Mouse (Mus musculus): Measurements from ENCODE around the gene Mob1b. TPM values are rescaled to one million over a fixed set of nuclear protein-coding genes. Genes with fewer than 3 reads are reported as not detected.
A peak's percentile ranks its signal among the peaks of the same experiment; 100 is the strongest.

Gene Mob1b
- 15.6 and 16.2 TPM in 2 replicates for polyA plus RNA-seq (2014; fragmentation: Nextera tagmentation; extraction: Ambion mirVana)

DNA sequence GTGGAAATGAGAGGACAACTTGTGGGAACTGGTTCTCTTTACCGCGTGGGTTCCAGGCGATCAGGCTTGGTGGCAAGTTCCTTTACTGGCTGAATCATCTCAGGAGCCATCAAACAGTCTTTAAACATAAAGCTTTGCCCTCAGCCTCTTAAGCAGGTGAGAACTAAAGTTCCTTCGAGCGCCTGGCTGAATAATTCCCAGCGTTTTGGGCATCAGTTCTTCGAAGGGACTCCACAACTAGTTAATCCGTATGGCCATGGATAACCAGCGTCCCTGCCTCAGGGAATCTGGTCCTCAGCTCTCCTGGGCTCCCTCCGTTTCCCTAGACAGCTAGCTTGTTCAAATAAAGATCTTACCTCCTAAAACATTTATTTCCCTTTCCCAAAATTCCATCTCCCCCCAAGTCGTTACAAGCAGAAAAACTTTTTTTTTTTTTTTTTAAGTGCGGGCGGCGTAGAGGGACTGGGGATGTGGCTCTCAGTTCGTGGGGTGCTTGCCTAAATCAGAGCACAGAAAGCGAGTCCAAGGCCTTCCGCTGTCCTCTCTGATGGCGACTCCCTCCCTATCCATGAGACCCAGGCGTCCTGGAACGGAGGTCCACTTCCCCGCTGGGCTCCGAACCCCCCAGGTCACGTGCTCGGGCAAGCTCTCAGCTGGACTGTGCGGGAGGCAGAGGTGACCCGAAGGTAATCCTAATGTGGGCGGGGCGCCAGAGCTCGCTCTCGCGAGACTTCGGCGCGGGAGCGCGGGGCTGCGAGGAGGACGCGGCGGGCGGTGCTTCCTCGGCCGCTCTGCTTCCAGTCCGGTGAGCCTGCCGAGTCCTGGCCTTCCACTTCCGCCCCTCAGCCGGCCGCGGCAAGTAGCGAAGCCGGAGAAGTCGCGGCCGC lies at the start of gene Mob1b:
Mob1b (plus strand) TSS at position 740 of the 887 bp plus-strand sequence.
- peak within 1 kb of the TSS; percentile 97 for H3K4me3 ChIP-seq (ENCODE audit: low read depth, low read length)
- H3K27ac ChIP-seq (ENCODE audit: low read depth, low read length): peak within 1 kb of the TSS; percentile 83
- under 1% methylated on average over 52 of the region's 54 CpGs for WGBS
- H3K9ac ChIP-seq (ENCODE audit: low read length): peak within 1 kb of the TSS; percentile 96
- no peaks in the 10 kb centered on the region for H3K9me3 ChIP-seq (ENCODE audit: control insufficient read depth, low read length)
- ATAC-seq (ENCODE audit: insufficient read depth, low FRiP score, low TSS enrichment) (peak; percentile 97), DNase-seq (ENCODE audit: low spot score) (peak; percentile 98)
- H3K36me3 ChIP-seq (ENCODE audit: control insufficient read depth, insufficient read depth, low read length): no peaks in the 10 kb centered on the region
- H3K4me2 ChIP-seq (ENCODE audit: low read depth): peak within 1 kb of the TSS; percentile 96
- H3K4me1 ChIP-seq (ENCODE audit: control insufficient read depth, insufficient read depth, low read length): peaks cover 13% of the 10 kb centered on the region
- H3K27me3 ChIP-seq (ENCODE audit: control insufficient read depth, insufficient read depth, low read length): no peaks in the 10 kb centered on the region

DNA sequence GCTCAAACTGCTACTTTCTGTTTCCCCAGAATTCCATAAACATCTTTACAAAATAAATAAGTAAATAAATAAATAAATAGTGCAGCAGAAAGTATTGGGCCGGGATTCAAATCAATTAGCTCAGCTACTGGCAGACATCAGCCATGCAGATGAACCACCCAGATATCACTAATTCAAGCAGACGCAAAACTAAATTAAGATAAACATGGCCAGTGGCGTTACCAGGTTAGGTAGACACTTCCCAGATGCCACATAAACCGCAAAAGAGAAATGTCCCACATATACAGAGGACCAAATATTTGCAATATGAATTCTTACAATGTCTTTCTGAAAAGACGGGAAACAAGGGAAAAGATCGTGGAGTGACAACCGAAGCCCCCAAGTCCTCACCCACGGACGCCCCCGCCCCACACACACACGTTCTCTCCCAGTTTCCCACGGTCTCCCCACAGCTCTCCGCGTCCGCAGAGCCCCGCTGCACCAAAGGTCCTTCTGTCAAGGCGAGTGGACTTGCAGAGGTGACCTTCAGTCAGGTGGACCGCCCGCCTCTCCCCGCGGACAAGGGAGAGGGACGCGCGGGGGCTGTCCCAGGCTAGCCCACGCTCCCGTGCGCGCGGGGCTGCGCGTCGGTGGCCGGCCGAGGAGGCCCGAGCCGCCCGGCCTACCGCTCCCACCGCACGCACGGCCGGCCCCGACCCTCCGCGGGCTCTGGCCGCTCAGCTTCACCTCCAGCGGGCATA lies 45.8 kb upstream of the Mob1b start:
- Histone ChIP-seq H3K27me3 (ENCODE audit: control insufficient read depth, insufficient read depth, low read length) (no peaks in the 10 kb centered on the region), H3K36me3 (ENCODE audit: control insufficient read depth, insufficient read depth, low read length) (0 out of 2 replicates have a peak, but pooled peaks cover 2% of the 10 kb centered on the region), H3K4me2 (ENCODE audit: low read depth) (peak overlapping the region; percentile 62), H3K4me3 (ENCODE audit: low read depth, low read length) (peak overlapping the region; percentile 87), H3K9me3 (ENCODE audit: control insufficient read depth, low read length) (no peaks in the 10 kb centered on the region), H3K9ac (ENCODE audit: low read length) (peak overlapping the region; percentile 97), H3K4me1 (ENCODE audit: control insufficient read depth, insufficient read depth, low read length) (peaks cover 11% of the 10 kb centered on the region), H3K27ac (ENCODE audit: low read depth, low read length) (peak overlapping the region; percentile 98)
- ATAC-seq (ENCODE audit: insufficient read depth, low FRiP score, low TSS enrichment): peak; percentile 57
- under 1% methylated on average over 39 of the region's 47 CpGs for WGBS
- DNase-seq (ENCODE audit: low spot score): no peak

DNA sequence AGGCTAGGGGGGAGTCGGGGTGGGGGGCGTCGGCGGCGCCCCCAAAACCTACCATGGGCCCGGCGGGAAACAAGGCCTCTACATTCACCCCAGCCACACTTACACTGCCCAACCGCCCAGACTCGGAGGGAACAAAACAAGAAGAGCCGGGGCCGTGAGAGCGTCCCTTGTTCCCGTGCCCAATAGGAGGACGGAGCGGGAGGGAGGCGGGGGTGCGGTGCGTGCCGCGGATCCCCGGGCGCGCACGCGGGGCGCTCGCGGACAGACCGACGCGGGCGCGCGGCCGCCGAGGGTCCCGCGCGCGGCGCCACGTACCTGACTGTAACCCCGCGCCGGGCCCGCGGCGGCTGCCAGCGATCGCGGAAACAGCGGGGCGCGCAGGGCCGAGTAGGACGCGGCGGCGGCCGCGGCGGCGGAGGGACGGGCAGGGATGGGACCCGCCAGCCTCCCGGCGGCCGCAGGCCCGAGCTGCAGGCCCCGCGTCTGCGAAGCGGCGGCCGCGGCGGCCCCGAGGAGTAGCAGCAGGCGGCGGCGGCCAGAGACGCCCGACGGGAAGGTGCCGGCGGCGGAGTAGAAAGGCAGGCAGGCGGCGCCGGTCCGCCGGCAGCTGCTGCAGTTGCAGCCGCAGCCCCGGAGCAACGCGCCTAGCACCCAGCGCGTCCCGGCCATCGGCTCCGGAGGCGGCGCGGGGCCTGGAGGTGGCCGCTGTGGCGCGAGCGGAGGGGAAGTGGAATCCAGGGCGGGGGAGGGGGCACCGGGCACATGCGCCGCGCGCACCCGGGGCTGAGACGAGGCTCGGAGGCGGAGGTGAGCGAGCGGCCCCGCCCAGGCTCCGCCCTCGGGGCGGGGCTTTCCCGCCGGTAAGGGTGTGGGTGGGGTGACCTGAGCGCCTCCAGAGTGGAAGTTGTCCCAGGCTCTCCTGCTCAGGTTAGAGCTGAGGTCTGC lies 44.9 kb upstream of the Mob1b start, which contains the start of gene Grsf1:
Grsf1 (minus strand) TSS at position 729 of the 945 bp plus-strand sequence.
- Histone ChIP-seq H3K4me2 (ENCODE audit: low read depth) (peak within 1 kb of the TSS; percentile 62), H3K4me1 (ENCODE audit: control insufficient read depth, insufficient read depth, low read length) (peaks cover 11% of the 10 kb centered on the region), H3K27me3 (ENCODE audit: control insufficient read depth, insufficient read depth, low read length) (no peaks in the 10 kb centered on the region), H3K27ac (ENCODE audit: low read depth, low read length) (peak within 1 kb of the TSS; percentile 98), H3K9me3 (ENCODE audit: control insufficient read depth, low read length) (no peaks in the 10 kb centered on the region), H3K4me3 (ENCODE audit: low read depth, low read length) (peak within 1 kb of the TSS; percentile 87), H3K36me3 (ENCODE audit: control insufficient read depth, insufficient read depth, low read length) (no peaks in the 10 kb centered on the region), H3K9ac (ENCODE audit: low read length) (peak within 1 kb of the TSS; percentile 97)
- peak; percentile 94 for DNase-seq (ENCODE audit: low spot score)
- ATAC-seq (ENCODE audit: insufficient read depth, low FRiP score, low TSS enrichment): peak; percentile 93
- 0% methylated on average over 99 of the region's 127 CpGs for WGBS

DNA sequence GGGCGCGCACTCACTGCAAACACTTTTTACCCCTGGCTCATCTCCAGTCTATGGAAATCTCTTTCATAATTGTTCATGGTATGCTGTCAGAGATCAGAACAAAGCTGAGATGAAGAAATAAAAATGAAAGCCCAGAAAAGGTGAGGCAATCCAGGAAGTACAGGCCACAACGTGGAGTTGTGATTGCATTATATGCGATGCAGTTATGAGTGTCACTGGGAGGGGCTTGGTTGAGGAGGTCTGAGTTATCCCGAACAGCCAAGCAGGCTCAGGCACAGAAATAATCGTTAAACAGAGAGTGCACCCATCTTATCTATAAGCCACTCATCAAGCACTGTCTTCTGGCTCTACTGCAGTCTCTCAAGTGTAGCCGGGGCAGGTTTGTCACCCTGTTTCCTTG lies 41.7 kb upstream of the Mob1b start:
- no peak overlapping the region for H3K4me3 ChIP-seq (ENCODE audit: low read depth, low read length)
- H3K9ac ChIP-seq (ENCODE audit: low read length): no peak overlapping the region
- no peaks in the 10 kb centered on the region for H3K27me3 ChIP-seq (ENCODE audit: control insufficient read depth, insufficient read depth, low read length)
- H3K4me1 ChIP-seq (ENCODE audit: control insufficient read depth, insufficient read depth, low read length): peaks cover 6% of the 10 kb centered on the region
- ATAC-seq (ENCODE audit: insufficient read depth, low FRiP score, low TSS enrichment) (no peak), DNase-seq (ENCODE audit: low spot score) (no peak)
- no peaks in the 10 kb centered on the region for H3K9me3 ChIP-seq (ENCODE audit: control insufficient read depth, low read length)
- WGBS: 38% methylated on average over 7 of the region's 7 CpGs
- H3K4me2 ChIP-seq (ENCODE audit: low read depth): no peak overlapping the region
- no peak overlapping the region for H3K27ac ChIP-seq (ENCODE audit: low read depth, low read length)
- H3K36me3 ChIP-seq (ENCODE audit: control insufficient read depth, insufficient read depth, low read length): no peaks in the 10 kb centered on the region

DNA sequence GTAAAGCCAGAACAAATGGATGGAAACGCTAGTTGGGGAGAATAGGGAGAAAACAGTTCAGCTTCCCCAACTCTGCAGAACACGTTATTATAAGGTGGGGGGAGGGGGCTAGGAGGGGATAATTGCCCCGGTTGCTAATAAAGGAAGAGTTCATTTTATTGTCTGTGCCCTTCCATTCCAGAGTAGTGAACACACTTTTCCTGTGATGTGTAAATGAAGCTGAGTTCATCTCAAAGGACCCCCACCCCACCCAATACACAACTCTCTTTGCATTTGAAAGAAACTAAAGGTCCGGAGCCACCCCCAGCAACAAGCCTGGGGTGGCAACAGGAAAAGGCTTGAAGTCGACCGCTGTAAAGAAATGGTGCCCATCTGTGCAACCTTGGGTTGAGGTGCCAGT lies 41.3 kb upstream of the Mob1b start:
- H3K27ac ChIP-seq (ENCODE audit: low read depth, low read length): no peak overlapping the region
- no peaks in the 10 kb centered on the region for H3K36me3 ChIP-seq (ENCODE audit: control insufficient read depth, insufficient read depth, low read length)
- ATAC-seq (ENCODE audit: insufficient read depth, low FRiP score, low TSS enrichment) (no peak), DNase-seq (ENCODE audit: low spot score) (no peak)
- H3K4me3 ChIP-seq (ENCODE audit: low read depth, low read length): no peak overlapping the region
- H3K4me2 ChIP-seq (ENCODE audit: low read depth): no peak overlapping the region
- 7% methylated on average over 6 of the region's 6 CpGs for WGBS
- peaks cover 4% of the 10 kb centered on the region for H3K4me1 ChIP-seq (ENCODE audit: control insufficient read depth, insufficient read depth, low read length)
- H3K9ac ChIP-seq (ENCODE audit: low read length): no peak overlapping the region
- H3K9me3 ChIP-seq (ENCODE audit: control insufficient read depth, low read length): no peaks in the 10 kb centered on the region
- H3K27me3 ChIP-seq (ENCODE audit: control insufficient read depth, insufficient read depth, low read length): no peaks in the 10 kb centered on the region

DNA sequence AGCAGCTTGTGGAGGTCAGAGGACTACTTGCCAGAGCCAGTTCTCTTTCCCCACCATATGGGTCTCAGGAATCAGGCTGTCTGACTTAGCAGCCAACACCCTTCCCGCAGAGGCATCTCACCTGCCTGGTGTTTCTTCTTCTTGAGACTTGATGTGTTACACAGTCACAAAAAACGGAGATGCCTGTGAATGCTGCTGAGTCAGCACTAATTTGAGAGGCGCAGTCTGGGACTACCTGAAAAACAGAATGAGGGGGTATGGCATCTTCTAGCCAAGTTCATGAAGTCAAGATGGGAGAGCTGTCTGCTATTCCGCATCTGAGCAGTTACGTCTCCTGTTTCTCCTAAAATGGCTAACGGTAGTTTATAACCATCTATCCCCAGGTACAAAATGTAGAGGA lies 40.1 kb upstream of the Mob1b start:
- Histone ChIP-seq H3K27ac (ENCODE audit: low read depth, low read length) (no peak overlapping the region), H3K4me3 (ENCODE audit: low read depth, low read length) (no peak overlapping the region), H3K9me3 (ENCODE audit: control insufficient read depth, low read length) (no peaks in the 10 kb centered on the region), H3K4me1 (ENCODE audit: control insufficient read depth, insufficient read depth, low read length) (no peaks in the 10 kb centered on the region), H3K4me2 (ENCODE audit: low read depth) (no peak overlapping the region), H3K36me3 (ENCODE audit: control insufficient read depth, insufficient read depth, low read length) (no peaks in the 10 kb centered on the region), H3K27me3 (ENCODE audit: control insufficient read depth, insufficient read depth, low read length) (no peaks in the 10 kb centered on the region), H3K9ac (ENCODE audit: low read length) (no peak overlapping the region)
- 90% methylated on average over 6 of the region's 6 CpGs for WGBS
- ATAC-seq (ENCODE audit: insufficient read depth, low FRiP score, low TSS enrichment) (no peak), DNase-seq (ENCODE audit: low spot score) (no peak)

DNA sequence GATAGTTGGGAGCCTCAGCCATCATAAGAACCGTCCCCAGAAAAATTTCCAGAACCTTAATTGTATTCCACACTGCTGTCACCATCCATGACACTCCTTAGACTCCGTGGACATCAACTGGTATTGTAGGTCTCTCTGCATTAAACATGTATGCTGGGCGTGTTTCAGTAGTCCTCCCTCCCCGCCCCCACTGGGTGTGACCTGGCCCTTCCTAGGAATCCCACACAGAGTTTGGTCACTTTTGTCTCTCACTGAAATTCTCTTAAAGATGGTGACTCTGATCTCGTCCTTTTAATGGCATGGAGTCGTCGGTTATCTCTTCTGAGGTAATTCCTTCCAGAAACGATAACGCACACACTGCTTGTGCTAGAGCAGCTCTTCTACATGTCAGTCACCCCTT lies 36.9 kb upstream of the Mob1b start:
- H3K27ac ChIP-seq (ENCODE audit: low read depth, low read length): no peak overlapping the region
- no peak overlapping the region for H3K9ac ChIP-seq (ENCODE audit: low read length)
- no peak overlapping the region for H3K4me3 ChIP-seq (ENCODE audit: low read depth, low read length)
- no peaks in the 10 kb centered on the region for H3K9me3 ChIP-seq (ENCODE audit: control insufficient read depth, low read length)
- no peak for ATAC-seq (ENCODE audit: insufficient read depth, low FRiP score, low TSS enrichment)
- no peaks in the 10 kb centered on the region for H3K36me3 ChIP-seq (ENCODE audit: control insufficient read depth, insufficient read depth, low read length)
- DNase-seq (ENCODE audit: low spot score): no peak
- no peak overlapping the region for H3K4me2 ChIP-seq (ENCODE audit: low read depth)
- no peaks in the 10 kb centered on the region for H3K27me3 ChIP-seq (ENCODE audit: control insufficient read depth, insufficient read depth, low read length)
- 74% methylated on average over 9 of the region's 9 CpGs for WGBS
- no peaks in the 10 kb centered on the region for H3K4me1 ChIP-seq (ENCODE audit: control insufficient read depth, insufficient read depth, low read length)

DNA sequence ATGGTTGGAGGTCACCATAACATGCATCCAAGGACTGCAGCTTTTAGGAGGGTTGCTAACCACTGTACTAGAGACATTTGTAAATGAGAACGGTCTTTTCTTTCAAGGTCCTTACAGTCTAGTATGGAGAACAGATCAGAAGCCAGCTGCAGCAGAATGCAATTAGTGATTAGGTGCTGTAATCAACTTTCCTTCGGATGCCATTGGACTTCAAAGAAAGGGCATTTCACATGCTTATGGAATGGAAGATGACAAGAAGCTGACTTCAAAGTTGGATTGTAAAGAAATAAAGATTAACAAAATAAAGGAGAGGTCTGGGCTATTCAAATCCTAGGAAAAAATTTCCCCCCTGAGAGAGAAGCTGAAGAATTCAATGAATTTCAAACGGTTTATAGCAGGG lies 36.4 kb upstream of the Mob1b start:
- WGBS: 9% methylated on average over 3 of the region's 3 CpGs
- Histone ChIP-seq H3K27ac (ENCODE audit: low read depth, low read length) (no peak overlapping the region), H3K4me2 (ENCODE audit: low read depth) (no peak overlapping the region), H3K9ac (ENCODE audit: low read length) (no peak overlapping the region), H3K36me3 (ENCODE audit: control insufficient read depth, insufficient read depth, low read length) (no peaks in the 10 kb centered on the region), H3K4me1 (ENCODE audit: control insufficient read depth, insufficient read depth, low read length) (no peaks in the 10 kb centered on the region), H3K27me3 (ENCODE audit: control insufficient read depth, insufficient read depth, low read length) (no peaks in the 10 kb centered on the region), H3K4me3 (ENCODE audit: low read depth, low read length) (no peak overlapping the region), H3K9me3 (ENCODE audit: control insufficient read depth, low read length) (no peaks in the 10 kb centered on the region)
- DNase-seq (ENCODE audit: low spot score) (no peak), ATAC-seq (ENCODE audit: insufficient read depth, low FRiP score, low TSS enrichment) (no peak)

Data from neural tube, embryonic 11.5 days (tissue).